Mouse (Mus musculus): Measurements from ENCODE around the gene Cnnm3.

- peak; percentile 86 for TF ChIP-seq CTCF (IDR thresholded peaks at IDR 0.05)
- TF ChIP-seq EP300 (IDR thresholded peaks at IDR 0.05) = no peak; the same call in none of the 2 replicates
Observed at GRCm38 (mm10) chr1:36556553-36557456, 45.1 kb downstream of the Cnnm3 start.
